ENCODE assay signal across 8 mouse cellular contexts in genomic region chr10:80939671-80940070, GRCm38 (mm10). TPM values are rescaled to one million over a fixed set of nuclear protein-coding genes. Genes with fewer than 3 reads are reported as not detected.
DNase-seq lines count a peak whose midpoint lies in the region; ATAC-seq and TF ChIP-seq lines count a peak whose summit lies in the region.

No protein-coding gene starts in this region.

- peak; percentile 76 for DNase-seq in ES-E14 (ENCODE audit: low read depth, low spot score)
- DNase-seq in forebrain, embryonic 14.5 days (ENCODE audit: low spot score), result peak; percentile 86
- peak; percentile 82 to 87 for DNase-seq in heart, postnatal 14 days
- peak; percentile 58 to 79 for DNase-seq in layer of hippocampus, adult 18-20 months (ENCODE audit: low spot score in 2 of 2)
- peak; percentile 90 to 94 for DNase-seq in lung, adult 18-20 months
- DNase-seq in testis, postnatal 10 days (ENCODE audit: low spot score), result peak; percentile 96

- H3K27me3 ChIP-seq in forebrain, embryonic 14.5 days (replicated peaks; ENCODE audit: control insufficient read depth, insufficient read depth, low read length), result peaks cover 6% of the 10 kb centered on the region
- H3K27me3 ChIP-seq in neural tube, embryonic 14.5 days (ENCODE audit: control insufficient read depth, insufficient read depth, low read length), result peaks cover 14% of the 10 kb centered on the region

- no peaks in the 10 kb centered on the region for H3K36me3 ChIP-seq in ES-E14 (ENCODE audit: control insufficient read depth, insufficient read depth, low read length, poor library complexity, severe bottlenecking)
- H3K36me3 ChIP-seq in forebrain, embryonic 14.5 days (ENCODE audit: control insufficient read depth, insufficient read depth, low read length), result no peaks in the 10 kb centered on the region
- H3K36me3 ChIP-seq in neural tube, embryonic 14.5 days (ENCODE audit: control insufficient read depth, insufficient read depth, low read length), result no peaks in the 10 kb centered on the region

- H3K4me2 ChIP-seq in forebrain, embryonic 14.5 days (ENCODE audit: low read length), result peak overlapping the region; percentile 70
- peak overlapping the region; percentile 59 for H3K4me2 ChIP-seq in neural tube, embryonic 14.5 days (ENCODE audit: low read depth, low read length)

- H3K9me3 ChIP-seq in ES-E14 (ENCODE audit: control insufficient read depth, insufficient read depth, low read depth, low read length), result no peaks in the 10 kb centered on the region
- no peaks in the 10 kb centered on the region for H3K9me3 ChIP-seq in forebrain, embryonic 14.5 days (replicated peaks; ENCODE audit: control insufficient read depth, low read length)
- no peaks in the 10 kb centered on the region for H3K9me3 ChIP-seq in neural tube, embryonic 14.5 days (ENCODE audit: control insufficient read depth, low read length)

- peak; percentile 26; the same call in 1 of the 2 replicates for ATAC-seq in cerebellum, adult (ENCODE audit: insufficient number of reproducible peaks, low FRiP score, low TSS enrichment)
- peak; percentile 72 for ATAC-seq in forebrain, embryonic 14.5 days
- peak; percentile 50 for ATAC-seq in neural tube, embryonic 14.5 days (ENCODE audit: low read depth)

- intact Hi-C loops in heart, postnatal 14 days (cut with DNase I), result no loop called here

- H3K27ac ChIP-seq in ES-E14 (ENCODE audit: insufficient read depth, low read depth, low read length, poor library complexity, severe bottlenecking), result peak overlapping the region; percentile 89
- 0 out of 2 replicates have a peak overlapping the region, but pooled peaks have one; percentile 30 for H3K27ac ChIP-seq in forebrain, embryonic 14.5 days (ENCODE audit: low read depth, low read length)
- peak overlapping the region; percentile 68 for H3K27ac ChIP-seq in neural tube, embryonic 14.5 days (ENCODE audit: low read depth, low read length)

- peak overlapping the region; percentile 32 to 38 for H3K4me3 ChIP-seq in ES-E14 (ENCODE audit: insufficient read depth in 1 of 2, low read depth in 1 of 2, low read length in 2 of 2, poor library complexity in 1 of 2, severe bottlenecking in 1 of 2)
- peak overlapping the region; percentile 36 for H3K4me3 ChIP-seq in forebrain, embryonic 14.5 days (ENCODE audit: low read depth, low read length)
- peak overlapping the region; percentile 26 for H3K4me3 ChIP-seq in neural tube, embryonic 14.5 days (ENCODE audit: low read depth, low read length)

- in situ Hi-C loops in ES-E14 (cut with MboI; ENCODE audit: low sequenced_read_pairs in 2 of 2, unreplicated experiment in 2 of 2), result no loop called here

- H3K4me1 ChIP-seq in ES-E14 (ENCODE audit: control insufficient read depth in 2 of 2, insufficient read depth in 2 of 2, low read length in 2 of 2, poor library complexity in 1 of 2), result peaks cover 22 to 46% of the 10 kb centered on the region in 2 experiments
- peaks cover 29% of the 10 kb centered on the region for H3K4me1 ChIP-seq in forebrain, embryonic 14.5 days (ENCODE audit: control insufficient read depth, insufficient read depth, low read length)
- peaks cover 38% of the 10 kb centered on the region; the same call in 1 of the 2 replicates for H3K4me1 ChIP-seq in neural tube, embryonic 14.5 days (ENCODE audit: control insufficient read depth, insufficient read depth, low read length)

- H3K9ac ChIP-seq in ES-E14 (ENCODE audit: insufficient read depth, low read depth, low read length, poor library complexity, severe bottlenecking), result peak overlapping the region; percentile 29; the same call in 1 of the 2 replicates
- peak overlapping the region; percentile 54 for H3K9ac ChIP-seq in forebrain, embryonic 14.5 days (ENCODE audit: low read length)
- peak overlapping the region; percentile 46; the same call in 1 of the 2 replicates for H3K9ac ChIP-seq in neural tube, embryonic 14.5 days (replicated peaks; ENCODE audit: low read depth, low read length)

- WGBS in forebrain, embryonic 14.5 days, result 5% methylated on average over 28 of the region's 28 CpGs
- WGBS in neural tube, embryonic 14.5 days, result 2% methylated on average over 28 of the region's 28 CpGs

TF ChIP-seq in ES-E14, 5 proteins besides CTCF, POLR2A, EP300 and RAD21:
- no peak for TF ChIP-seq ZNF384 (IDR thresholded peaks at IDR 0.05; ENCODE audit: low read depth, low read length)
- no peak for TF ChIP-seq CHD2 (IDR thresholded peaks at IDR 0.05; ENCODE audit: low read depth, low read length)
- no peak for TF ChIP-seq MAFK (IDR thresholded peaks at IDR 0.05; ENCODE audit: insufficient read depth, low read depth, low read length)
- no peak for TF ChIP-seq ZC3H11A (IDR thresholded peaks at IDR 0.05; ENCODE audit: borderline replicate concordance, low read depth, low read length)
- TF ChIP-seq HCFC1 (IDR thresholded peaks at IDR 0.05; ENCODE audit: borderline replicate concordance, insufficient read depth, low read length), result no peak

RNA-seq across cellular contexts. Expression of gene Gadd45b, which starts 9.8 kb away (rescaled TPM):
- total RNA-seq in ES-E14 (2012; rRNA removed), result 26.4 and 36.0 TPM in 2 replicates
- polyA plus RNA-seq in forebrain, embryonic 14.5 days (2014; fragmentation: Nextera tagmentation; extraction: Ambion mirVana), result 5.2 and 6.2 TPM in 2 replicates
- 10 to 100 TPM; 13.6 to 17.2 TPM for total RNA-seq in heart, postnatal 14 days (2021)
- 10 to 100 TPM; 24.9 to 28.1 TPM for total RNA-seq in layer of hippocampus, adult 18-20 months (2021)
- polyA plus RNA-seq in neural tube, embryonic 14.5 days (2014; fragmentation: Nextera tagmentation; extraction: Ambion mirVana), result 7.4 and 7.6 TPM in 2 replicates

RNA-seq across cellular contexts. Expression of gene Lmnb2, which starts 21.6 kb away (rescaled TPM):
- total RNA-seq in ES-E14 (2012; rRNA removed), result 66.5 and 88.2 TPM in 2 replicates
- polyA plus RNA-seq in forebrain, embryonic 14.5 days (2014; fragmentation: Nextera tagmentation; extraction: Ambion mirVana), result 12.1 and 14.4 TPM in 2 replicates
- total RNA-seq in heart, postnatal 14 days (2021), result 1 to 10 TPM; 5.1 to 7.0 TPM
- 10 to 100 TPM; 19.5 to 22.3 TPM for total RNA-seq in layer of hippocampus, adult 18-20 months (2021)
- polyA plus RNA-seq in neural tube, embryonic 14.5 days (2014; fragmentation: Nextera tagmentation; extraction: Ambion mirVana), result 10.8 and 16.1 TPM in 2 replicates

RNA-seq across cellular contexts. Expression of gene Timm13, which starts 38.9 kb away (rescaled TPM):
- total RNA-seq in ES-E14 (2012; rRNA removed), result 219 and 244 TPM in 2 replicates
- 355 and 398 TPM in 2 replicates for polyA plus RNA-seq in forebrain, embryonic 14.5 days (2014; fragmentation: Nextera tagmentation; extraction: Ambion mirVana)
- 100 to 1,000 TPM; 145 to 161 TPM for total RNA-seq in heart, postnatal 14 days (2021)
- 100 to 1,000 TPM; 136 to 144 TPM for total RNA-seq in layer of hippocampus, adult 18-20 months (2021)
- 337 and 352 TPM in 2 replicates for polyA plus RNA-seq in neural tube, embryonic 14.5 days (2014; fragmentation: Nextera tagmentation; extraction: Ambion mirVana)

Comparison
In these comparisons a context has a peak if more than half of its experiments do, and no peak if none do; other contexts are left out.
1. Peak in every context shown above with its lines: DNase-seq, ATAC-seq, H3K4me3 ChIP-seq and H3K27ac ChIP-seq.
2. H3K27ac ChIP-seq: peak in every context shown above with its lines; median percentile 89 in ES-E14; 68 in neural tube, embryonic 14.5 days; 30 in forebrain, embryonic 14.5 days.